Mouse (Mus musculus) left cerebral cortex, adult 9 months (tissue): ENCODE results near the gene Bid.
"Not testable (repeated sequence)": the region's sequence is repeated elsewhere in the genome, so short reads cannot be mapped to it uniquely, and the experiment has no call there.

Experiments
- DNase-seq, 2 experiments: peaks; one replicate each; pipeline ENCODE4 v3.0.0; 2022; ENCODE audit warnings: low spot score in 2 of 2

Gene Bid

DNA sequence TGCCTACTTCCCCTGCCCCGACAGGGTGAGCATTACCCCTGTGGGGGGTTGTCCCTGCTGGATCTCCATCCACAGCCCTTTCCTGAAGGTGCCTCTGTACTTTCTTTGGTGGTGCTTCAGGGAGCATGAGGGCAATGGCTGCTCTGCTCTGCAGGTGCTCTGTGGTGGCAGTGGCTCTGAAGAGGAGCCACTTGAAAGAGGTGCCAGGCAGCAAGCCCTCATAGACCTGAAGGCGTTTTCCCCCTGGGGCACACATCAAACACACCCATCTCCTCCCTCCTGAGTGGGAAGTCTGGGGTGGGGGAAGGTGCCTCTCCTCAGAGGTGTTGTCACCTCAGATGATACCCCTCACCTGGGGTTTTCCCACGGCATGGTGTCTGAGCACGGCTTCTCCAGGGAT lies 17.5 kb upstream of the Bid start:
- no peak for DNase-seq

DNA sequence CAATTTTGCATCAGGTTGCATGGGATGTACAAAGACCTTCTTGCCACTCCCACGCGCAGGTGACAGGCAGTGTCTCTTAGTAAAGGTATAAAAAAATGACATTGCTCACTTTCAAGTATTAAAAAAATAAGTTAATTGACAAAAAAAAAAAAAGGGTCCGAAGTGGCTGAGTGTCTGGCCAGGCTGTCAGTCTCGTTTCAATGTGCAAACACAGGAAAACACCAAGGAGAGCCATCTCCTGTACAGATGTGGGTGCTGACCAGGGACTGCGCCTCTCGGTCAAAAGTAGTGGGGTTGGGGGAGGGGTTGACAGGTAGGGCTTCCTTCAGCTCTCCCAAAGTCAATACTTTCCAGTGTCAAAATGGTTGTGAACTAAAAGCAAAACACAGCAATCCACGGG lies 17.0 kb upstream of the Bid start:
- no peak for DNase-seq

DNA sequence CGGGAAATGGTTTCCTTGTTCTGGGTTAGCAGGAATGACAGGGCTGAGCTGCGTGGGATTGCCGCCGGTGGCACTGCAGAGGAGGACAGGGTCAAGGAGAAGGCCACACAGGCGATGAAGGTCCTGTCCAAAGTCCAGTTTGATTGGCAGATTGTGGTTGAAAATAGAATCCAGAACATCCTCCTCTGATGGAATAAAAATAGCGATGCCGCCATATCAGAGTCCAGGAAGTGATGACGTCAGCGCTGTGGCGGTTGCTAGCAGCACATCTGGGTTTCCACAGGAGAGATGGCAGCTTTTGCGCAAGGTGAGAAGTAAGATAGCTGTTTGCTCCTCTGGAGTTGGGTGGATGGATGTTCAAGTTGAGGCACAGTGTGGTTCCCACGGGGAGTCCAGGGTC lies 15.9 kb upstream of the Bid start:
- no peak for DNase-seq

DNA sequence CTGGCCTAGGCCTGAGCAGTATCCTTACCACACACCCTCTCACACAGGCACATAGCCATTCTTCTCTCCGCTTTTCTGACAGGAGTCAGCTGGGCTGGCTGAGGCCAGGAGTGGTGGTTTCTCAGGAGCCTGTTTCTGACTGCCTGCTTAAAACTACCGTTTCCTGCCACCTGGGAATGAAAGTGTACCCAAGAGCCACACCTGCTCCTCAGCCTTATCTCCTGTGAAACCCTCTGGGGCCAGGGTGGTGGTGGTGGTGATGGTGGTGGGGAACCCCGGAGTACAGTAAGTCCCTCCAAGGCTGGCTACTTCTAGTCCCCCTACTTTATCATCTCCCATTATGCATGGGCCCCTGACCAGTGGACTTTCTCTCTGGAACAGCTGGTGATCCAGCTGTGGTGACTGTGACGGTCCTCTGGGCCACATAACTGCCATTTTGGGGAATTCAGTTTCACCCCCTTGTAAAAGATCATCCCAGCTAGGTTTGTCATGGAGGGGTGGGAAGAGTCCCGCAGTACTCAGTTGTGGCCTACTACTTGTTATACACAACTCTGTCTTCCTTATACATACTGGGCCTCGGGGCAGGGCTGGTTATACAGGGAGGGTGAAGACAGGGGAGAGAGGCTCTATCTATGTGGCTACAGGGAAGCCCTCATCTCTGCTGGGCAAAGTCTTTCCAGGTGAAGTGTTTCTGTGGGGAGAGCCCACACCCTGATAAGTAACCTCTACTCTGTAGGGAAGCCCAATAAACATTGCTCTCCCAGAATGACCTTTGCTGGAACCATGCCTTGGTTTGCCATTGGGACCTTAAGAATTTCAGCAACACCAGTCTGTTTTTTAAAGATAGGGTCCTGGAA lies 14.0 kb upstream of the Bid start:
- no peak for DNase-seq

DNA sequence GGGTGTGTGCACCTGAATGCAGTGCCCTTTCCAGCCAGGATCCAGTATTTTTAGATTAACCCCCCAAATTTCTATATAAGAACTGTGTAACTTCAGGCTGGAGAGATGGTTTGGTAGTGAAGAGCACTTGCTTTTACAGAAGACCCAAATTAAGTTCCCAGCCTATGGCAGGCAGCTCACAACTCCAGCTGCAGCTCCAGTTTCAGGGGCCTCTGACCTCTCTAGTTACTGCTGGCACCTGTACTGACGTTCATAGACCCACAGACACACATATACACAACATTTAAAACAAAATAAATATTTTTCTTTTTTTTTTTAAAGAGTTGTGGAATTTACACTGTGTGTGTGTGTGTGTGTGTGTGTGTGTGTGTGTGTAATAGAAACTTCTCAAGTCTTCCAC lies 12.8 kb upstream of the Bid start:
- no peak for DNase-seq

DNA sequence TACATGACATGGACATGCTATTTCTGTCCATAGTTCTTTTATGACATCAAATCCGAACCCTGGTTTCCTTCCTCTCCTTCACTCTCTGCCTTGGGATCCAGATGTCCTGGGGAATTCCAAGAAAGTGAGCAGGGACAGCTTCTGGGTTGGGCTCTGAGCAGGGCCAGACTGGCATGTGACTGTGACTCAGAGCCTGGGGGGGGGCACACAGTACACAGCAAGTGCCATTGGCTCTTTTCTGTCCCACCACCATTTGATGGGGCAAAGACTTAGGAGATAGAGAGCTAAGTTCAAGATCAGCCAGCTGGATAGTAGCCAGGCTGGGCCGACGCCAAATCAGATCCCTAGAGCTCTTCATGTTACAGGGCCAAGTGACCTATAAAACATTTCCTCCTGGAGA lies 11.1 kb upstream of the Bid start:
- DNase-seq, result no peak

DNA sequence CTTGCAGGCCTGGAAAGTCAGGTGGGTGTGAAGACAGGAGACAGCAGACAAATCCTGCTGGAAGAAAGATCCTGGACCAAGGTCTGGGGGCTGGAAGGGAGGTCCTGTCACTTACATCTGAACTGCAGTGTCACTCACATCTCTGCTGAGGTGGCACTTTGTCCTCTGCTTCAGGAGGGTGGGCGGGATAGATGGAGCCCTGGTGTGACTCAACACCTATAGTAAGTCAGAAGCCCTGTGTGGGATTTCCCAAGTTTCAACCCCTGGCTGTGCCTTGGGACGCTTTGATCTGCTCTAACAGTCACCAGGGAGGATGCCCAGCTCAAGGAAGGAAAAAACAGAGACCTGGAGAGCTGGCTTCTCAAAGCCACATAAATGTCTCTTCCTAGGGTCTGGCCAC lies 10.2 kb upstream of the Bid start:
- DNase-seq, result no peak

DNA sequence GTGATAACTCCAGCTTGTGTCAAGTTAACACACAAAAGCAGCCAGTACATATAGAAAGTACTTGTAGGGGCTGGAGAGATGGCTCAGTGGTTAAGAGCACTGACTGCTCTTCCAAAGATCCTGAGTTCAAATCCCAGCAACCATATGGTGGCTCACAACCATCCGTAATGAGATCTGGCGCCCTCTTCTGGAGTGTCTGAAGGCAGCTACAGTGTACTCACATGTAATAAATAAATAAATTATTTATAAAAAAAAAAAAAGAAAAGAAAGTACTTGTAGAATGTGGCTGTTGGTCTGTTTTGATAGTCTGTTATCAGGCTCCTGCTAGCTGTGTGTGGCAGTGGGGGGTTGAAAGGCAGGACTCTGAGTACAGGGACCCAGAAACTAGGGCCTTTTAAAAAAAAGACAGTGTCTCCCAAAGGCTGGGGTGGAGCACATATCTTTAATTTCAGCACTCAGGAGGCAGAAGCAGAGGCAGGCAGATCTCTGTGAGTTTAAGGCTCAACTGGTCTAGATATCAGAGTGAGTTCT lies 8.2 kb upstream of the Bid start:
- not testable (repeated sequence) for DNase-seq

DNA sequence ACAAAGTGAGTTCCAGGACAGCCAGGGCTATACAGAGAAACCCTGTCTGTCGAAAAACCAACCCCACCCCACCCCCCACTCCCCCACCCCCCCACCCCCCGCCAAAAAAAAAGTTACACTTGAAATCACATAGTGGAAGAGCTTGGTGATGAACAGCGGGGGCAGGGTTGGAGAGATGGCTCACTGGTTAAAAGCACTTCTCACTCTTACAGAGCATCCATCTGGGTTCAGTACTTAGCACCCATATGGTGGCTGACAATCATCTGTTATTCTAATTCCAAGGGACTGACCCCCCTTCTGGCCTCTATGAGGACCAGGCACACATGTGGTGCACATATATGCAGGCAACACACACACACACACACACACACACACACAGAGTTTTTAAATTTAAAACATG lies 1.3 kb upstream of the Bid start:
- DNase-seq, result no peak

DNA sequence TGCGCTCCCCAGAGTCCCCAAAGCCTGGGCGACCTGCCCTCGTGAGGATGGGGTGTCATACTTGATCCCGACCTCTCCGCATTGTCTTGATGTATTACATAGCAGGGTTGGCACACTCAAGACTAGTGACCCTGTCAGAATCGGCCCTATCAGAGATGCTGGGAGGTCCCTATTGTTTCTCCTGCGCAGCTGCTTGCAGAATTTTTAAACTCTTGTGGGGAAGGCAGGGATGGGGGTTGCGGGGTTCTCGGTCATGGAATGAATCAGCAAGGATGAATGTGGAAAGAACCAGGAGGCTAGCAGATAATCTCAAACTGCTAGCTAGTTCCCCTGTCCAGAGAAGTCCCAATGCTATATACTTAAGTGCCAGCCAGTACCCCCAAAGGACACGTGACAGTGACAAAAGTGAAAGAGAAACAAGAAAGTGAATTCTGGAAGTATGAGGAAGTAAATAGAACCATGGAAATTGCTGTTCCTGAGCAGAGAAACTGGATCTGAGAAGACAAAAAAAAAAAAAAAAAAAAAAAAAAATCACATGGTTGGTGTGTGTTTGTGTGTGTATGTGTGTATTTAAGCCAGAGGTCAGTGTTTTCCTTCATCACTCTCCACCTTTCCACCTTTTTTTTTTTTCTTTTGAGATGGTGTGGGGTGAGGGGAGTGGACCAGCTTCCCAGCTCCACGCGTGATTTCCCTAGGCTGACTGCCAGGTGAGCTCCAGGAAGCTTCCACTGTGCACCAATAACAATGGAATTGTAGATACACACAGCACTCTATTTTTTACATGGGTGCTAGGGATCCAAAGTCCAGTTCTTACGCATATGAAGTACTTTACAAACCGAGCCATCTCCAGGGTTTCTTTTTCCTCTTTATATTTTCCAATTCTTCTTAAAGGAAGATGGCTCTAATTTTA lies 574 bp upstream of the Bid start:
- DNase-seq, result not testable (repeated sequence)

DNA sequence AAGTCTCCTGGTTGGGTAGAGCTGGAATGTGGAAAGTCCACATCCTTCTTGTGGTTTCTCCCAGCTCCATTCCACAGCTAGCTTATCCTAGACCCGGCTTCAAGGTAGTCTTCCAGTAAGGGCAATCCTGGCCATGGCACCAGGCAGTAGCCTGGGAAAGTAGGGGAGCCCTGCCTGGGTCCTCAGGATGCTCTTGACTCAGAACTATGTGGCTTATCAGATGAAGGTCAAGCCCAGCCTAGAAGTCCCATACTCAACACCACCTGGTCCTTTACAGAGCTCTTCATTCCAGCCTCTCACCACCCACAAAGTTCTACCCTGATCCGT lies 1.0 kb downstream of the Bid start:
- no peak for DNase-seq

DNA sequence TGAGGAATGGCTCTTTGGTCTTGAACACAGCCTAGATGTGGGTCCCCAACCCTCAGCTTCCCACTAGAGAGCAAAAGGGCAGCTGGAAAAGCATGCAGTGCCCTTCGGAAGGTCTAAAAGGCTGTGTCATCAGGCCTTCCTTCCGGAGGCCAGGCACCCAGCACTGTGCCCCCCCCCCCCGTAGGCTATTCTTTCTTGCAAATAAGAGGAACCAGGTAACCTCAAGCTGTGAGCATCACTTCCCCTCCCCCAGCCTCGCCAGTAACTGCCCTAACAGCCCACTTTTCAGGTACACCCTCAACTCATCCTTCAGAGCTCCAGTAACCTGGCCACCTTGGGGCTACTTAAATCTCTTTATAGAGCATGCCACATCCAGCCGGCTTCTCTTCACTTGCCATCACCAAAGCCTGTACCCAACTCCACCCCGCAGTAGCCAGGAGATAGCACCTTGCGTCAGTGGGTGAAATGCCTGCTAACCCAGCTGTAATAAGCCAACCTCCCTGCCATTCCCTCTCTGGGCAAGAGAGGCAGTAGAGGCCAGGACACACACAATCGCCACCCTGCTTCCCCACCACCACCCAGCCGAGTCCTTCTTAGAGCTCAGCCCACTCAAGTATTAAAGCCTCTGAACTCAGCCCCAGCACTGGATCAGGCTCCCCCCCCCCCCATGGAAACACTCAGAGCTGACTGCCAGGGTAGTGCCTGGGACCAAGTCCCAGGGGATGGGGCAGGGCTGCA lies 1.6 kb downstream of the Bid start:
- DNase-seq, result peak in 1 of 2 experiments; percentile 26

DNA sequence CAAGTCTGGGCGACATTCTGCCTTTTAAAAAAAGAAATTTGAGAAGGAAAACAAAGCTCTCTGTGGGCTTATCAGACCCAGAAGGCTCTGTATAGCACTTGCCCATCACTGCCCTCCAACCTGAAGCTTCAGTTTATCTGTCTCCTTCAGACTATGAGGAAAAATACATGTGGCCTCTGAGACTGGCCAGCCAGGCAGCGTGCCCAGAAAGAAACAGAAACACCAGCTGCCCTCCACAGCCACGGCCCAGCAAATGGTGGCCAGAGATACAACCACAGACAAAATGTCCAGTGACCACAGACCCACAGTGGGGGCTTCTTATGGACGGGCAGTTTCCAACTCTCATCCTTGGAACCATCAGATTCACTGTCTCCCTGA lies 2.1 kb downstream of the Bid start:
- DNase-seq, result no peak

DNA sequence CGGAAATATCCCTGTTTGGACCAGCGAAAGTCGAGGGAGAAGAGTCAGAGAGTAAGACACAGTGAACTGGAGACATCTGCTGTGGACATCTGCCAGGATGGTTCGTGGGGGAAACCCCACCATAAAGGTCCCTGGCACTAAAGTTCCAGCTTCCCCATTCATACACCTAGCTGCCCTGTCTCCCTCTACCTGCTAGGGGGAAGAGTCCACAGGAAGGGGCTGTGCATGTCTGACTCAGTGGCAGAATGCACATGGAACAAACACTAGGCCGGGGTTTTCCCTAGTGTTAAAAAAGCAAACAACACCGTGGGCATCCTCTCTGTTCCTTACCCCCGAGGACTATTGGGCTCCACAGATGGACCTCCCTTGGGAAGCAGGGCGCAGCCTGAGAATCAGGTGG lies 2.9 kb downstream of the Bid start:
- DNase-seq, result no peak

DNA sequence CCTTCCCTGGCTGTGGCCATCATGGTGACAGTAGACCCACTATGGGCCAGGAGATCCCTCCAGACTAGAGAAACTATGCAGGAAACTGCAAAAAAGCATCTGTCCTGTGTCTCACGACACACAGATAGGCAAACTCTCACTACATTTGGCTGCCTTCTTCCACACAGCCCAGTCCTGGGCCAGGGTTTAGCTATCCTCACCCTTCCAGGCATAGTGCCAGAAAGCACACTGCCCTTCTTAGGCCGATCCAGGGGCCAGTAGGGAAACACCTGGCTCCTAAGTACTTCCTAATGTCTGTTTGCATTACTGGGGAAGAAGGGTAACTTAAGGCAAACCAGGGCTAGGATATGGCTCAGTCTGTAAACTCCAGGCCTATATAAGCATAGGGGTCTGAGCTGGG lies 3.7 kb downstream of the Bid start:
- DNase-seq, result no peak

DNA sequence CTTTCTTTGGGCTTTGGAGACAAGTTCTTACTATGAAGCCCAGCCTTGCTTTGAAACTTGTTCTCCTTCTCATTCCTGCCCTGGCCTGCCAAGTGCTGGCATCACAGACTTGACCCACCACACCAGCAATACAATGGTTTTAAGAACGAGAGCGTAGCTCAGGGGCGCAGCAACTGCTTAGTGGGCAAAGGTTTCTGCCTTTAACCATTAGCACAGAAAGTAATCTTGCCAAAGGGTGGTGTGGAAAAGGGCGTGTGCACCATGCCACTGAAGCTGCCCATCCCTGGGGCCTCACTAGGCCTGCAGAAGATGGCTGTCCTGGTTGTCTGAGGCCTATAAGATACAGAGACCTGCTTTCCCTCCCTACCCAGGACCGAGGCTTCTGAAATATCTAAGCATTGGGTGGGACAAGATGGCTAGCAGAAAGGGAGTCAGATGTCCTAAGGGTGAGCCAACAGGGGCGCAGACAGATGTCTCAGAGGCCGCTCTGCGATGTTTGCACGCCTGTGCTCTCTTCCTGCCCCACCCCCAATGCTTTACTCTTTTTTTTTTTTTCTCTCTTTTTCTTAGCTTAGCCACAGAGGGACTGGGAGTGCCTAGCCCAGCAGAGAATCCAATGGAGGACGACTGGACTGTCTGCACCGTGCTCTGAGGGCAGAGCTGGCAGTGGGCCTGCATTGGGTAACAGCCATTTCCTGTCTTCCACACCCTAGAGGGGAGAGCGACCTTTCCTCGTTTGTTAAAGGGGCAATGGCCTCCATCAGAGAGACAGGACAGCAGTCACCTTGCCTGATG lies 5.2 kb downstream of the Bid start:
- no peak for DNase-seq

DNA sequence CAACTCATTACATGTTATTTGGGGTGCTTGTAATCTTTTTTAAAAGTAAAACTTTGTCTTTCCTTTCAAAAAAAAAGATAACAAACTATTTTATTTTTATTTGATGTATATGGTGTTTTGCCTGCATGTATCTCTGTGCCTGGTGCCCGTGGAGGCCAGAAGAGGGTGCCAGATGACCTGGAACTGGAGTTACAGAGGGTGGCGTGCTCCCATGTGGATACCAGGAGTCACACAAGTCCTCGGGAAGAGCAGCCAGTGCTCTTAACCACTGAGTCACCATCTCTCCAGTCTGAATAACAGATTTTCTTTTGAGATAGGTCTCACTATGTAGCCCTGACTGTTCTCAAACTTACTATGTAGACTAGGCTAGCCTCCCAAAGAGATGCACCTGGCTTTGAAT lies 7.2 kb downstream of the Bid start:
- no peak for DNase-seq

DNA sequence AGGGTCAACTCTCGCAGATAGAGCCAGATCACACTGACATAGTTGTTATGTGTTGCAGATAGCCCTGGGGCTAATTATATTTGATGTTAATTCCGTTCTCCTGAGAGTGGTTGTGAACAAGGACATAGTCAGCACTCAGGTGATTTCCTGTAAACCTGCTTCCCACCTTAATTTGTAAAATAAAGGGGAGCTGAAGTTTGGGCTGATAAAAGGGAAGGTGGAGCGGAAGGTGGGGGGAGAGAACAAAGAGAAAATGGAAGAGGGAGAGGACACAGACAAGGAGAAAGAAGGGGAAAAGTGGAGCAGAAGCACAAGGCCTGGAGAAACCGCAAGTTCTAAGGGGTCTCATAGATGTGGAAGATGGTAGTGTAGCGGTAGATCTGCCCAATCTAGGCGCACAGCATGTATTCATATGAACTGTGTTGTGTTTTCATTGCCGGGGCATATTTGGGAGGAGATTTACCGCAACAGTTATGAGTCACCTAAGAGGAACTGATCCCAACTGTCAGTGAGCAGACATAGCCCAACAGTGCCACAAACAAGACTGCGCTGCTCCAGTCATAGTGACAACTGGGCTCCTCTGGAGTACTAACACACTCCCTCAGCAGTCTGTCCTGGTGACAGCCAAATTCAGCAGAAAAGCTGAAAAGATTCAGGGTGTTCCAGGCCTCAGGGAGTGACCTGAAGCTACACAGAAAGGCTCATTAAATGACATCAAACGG lies 8.6 kb downstream of the Bid start:
- not testable (repeated sequence) for DNase-seq

DNA sequence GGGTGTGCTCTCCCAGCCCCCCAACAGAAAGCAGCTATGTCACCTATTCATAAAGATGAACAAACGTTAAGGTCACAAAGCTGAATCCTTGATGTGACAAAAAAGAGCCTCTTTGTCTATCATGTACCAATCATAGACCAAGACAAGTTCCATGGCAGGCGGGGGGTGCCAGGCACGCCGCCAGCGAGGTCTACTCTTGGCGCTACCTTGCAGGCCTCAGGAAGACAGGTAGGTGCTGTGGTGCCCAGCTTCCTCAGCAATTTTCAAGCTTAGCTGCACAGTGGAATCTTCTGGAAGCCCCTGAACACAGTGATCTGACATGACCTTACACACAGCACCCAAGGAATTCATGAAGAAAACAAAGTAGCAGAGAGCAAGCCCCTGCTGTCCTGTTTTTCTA lies 10.1 kb downstream of the Bid start:
- no peak for DNase-seq

DNA sequence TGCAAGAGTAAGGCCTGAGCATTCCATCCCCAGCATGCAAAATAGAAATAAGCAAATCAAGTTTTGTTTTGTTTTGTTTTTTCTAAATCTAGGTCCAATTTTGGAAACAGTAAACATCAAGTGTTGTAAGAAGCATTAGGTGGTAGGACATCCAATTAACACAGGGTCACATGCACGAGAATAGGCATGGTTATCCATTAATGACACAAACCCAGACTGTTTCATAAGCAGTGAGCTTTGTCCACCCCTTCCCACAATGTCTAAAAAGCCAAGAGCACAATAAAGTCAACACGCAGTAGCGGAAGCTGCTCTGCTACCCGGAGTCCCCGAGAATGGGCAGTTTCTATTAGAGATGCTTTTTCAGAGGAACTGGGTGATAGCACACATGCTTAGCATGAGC lies 11.5 kb downstream of the Bid start:
- DNase-seq, result no peak

DNA sequence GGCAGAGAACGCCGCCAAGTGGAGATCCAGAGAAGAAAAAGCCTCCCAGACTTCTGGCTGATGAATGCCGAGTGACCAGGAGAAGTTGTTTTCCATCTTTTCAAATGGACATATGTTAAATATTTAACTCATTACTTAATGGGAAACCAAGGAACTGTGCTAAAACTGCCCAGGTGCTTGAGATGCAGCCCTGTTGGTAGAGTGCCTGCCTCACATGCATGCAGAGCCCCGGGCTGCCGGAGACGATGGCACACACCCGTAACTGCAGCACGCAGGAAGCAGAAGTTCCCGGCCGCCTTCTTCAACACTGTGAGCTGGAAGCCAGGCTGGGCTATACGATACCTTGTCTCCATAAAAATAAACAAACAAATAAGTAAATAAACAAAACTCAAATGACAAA lies 12.7 kb downstream of the Bid start:
- no peak for DNase-seq
